Mouse (Mus musculus): ENCODE data around the gene Actl6a. TPM values are rescaled to one million over a fixed set of nuclear protein-coding genes. Genes with fewer than 3 reads are reported as not detected.

Gene Actl6a
- polyA plus RNA-seq, 1 experiment from 2014 or later: 159 TPM

DNA sequence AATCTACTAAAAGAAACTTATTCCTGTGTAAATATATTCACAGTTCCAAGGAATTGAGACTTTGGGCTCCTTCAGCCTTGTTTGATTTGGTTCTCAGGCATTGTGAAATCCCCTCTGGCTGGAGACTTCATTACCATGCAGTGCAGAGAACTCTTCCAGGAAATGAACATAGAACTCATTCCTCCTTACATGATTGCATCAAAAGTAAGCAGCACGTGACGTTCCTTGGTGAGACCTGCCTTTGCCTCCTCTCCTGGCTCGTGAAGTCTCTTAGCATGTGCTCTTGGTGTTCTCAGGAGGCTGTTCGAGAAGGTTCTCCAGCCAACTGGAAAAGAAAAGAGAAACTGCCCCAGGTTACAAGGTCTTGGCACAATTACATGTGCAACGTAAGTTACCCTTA, 12.2 kb downstream of the Actl6a start:
- ATAC-seq (replicated peaks; ENCODE audit: low FRiP score, low TSS enrichment, low read depth): no peak
- no peak overlapping the region for H3K27ac ChIP-seq (ENCODE audit: low read depth)
- no peaks in the 10 kb centered on the region for H3K9me3 ChIP-seq (ENCODE audit: control insufficient read depth, low read length)
- 93% methylated on average over 5 of the region's 5 CpGs for WGBS
- H3K9ac ChIP-seq (ENCODE audit: low read length): no peak overlapping the region
- no peak overlapping the region for H3K4me2 ChIP-seq (ENCODE audit: low read length)
- DNase-seq (ENCODE audit: low spot score): no peak
- H3K4me1 ChIP-seq (replicated peaks; ENCODE audit: control insufficient read depth, insufficient read depth, low read length): no peaks in the 10 kb centered on the region
- H3K4me3 ChIP-seq (ENCODE audit: low read depth, low read length): no peak overlapping the region
- peaks cover 95% of the 10 kb centered on the region for H3K36me3 ChIP-seq (ENCODE audit: control insufficient read depth, insufficient read depth, low read length)
- no peaks in the 10 kb centered on the region for H3K27me3 ChIP-seq (replicated peaks; ENCODE audit: control insufficient read depth, insufficient read depth, low read length)

GRCm38 (mm10) chr3:32724191-32724590, 18.1 kb downstream of the Actl6a start:
- no peak overlapping the region for H3K27ac ChIP-seq (ENCODE audit: low read depth)
- H3K9ac ChIP-seq (ENCODE audit: low read length): no peak overlapping the region
- peaks cover 92% of the 10 kb centered on the region for H3K36me3 ChIP-seq (ENCODE audit: control insufficient read depth, insufficient read depth, low read length)
- WGBS: 92% methylated on average over 7 of the region's 7 CpGs
- H3K27me3 ChIP-seq (replicated peaks; ENCODE audit: control insufficient read depth, insufficient read depth, low read length): no peaks in the 10 kb centered on the region
- ATAC-seq (replicated peaks; ENCODE audit: low FRiP score, low TSS enrichment, low read depth) (no peak), DNase-seq (ENCODE audit: low spot score) (no peak)
- no peak overlapping the region for H3K4me3 ChIP-seq (ENCODE audit: low read depth, low read length)
- no peaks in the 10 kb centered on the region for H3K9me3 ChIP-seq (ENCODE audit: control insufficient read depth, low read length)
- H3K4me1 ChIP-seq (replicated peaks; ENCODE audit: control insufficient read depth, insufficient read depth, low read length): no peaks in the 10 kb centered on the region
- no peak overlapping the region for H3K4me2 ChIP-seq (ENCODE audit: low read length)

DNA sequence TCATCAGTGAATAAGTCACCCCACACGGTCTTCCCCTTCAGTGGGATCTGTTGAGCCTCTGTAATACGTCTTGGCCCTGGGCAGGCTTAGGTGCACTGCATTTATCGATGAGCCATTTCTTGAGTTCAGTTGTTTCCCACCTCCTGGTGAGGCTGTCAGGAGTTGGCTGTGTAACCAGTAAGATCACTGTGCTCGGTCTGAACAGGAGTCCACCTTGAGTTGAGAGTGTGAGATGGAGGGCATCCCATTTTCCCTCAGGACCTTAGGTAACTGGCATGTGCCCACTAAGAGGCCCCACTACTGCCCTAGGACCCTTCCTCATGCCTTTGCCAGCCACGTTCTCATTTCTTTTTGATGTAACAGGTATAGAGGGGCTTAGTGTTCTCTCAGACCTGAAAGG, 19.9 kb downstream of the Actl6a start:
- Histone ChIP-seq H3K9ac (ENCODE audit: low read length) (no peak overlapping the region), H3K27ac (ENCODE audit: low read depth) (no peak overlapping the region), H3K27me3 (replicated peaks; ENCODE audit: control insufficient read depth, insufficient read depth, low read length) (no peaks in the 10 kb centered on the region), H3K4me1 (replicated peaks; ENCODE audit: control insufficient read depth, insufficient read depth, low read length) (no peaks in the 10 kb centered on the region), H3K9me3 (ENCODE audit: control insufficient read depth, low read length) (no peaks in the 10 kb centered on the region), H3K36me3 (ENCODE audit: control insufficient read depth, insufficient read depth, low read length) (peaks cover 92% of the 10 kb centered on the region), H3K4me2 (ENCODE audit: low read length) (no peak overlapping the region), H3K4me3 (ENCODE audit: low read depth, low read length) (no peak overlapping the region)
- ATAC-seq (replicated peaks; ENCODE audit: low FRiP score, low TSS enrichment, low read depth) (no peak), DNase-seq (ENCODE audit: low spot score) (no peak)
- WGBS: 79% methylated on average over 5 of the region's 5 CpGs

- H3K4me3 ChIP-seq (ENCODE audit: low read depth, low read length): no peak overlapping the region
- WGBS: 81% methylated on average over 4 of the region's 4 CpGs
- no peak overlapping the region for H3K4me2 ChIP-seq (ENCODE audit: low read length)
- no peak overlapping the region for H3K9ac ChIP-seq (ENCODE audit: low read length)
- DNase-seq (ENCODE audit: low spot score): no peak
- no peak for ATAC-seq (replicated peaks; ENCODE audit: low FRiP score, low TSS enrichment, low read depth)
- H3K27ac ChIP-seq (ENCODE audit: low read depth): no peak overlapping the region
- no peaks in the 10 kb centered on the region for H3K4me1 ChIP-seq (replicated peaks; ENCODE audit: control insufficient read depth, insufficient read depth, low read length)
- H3K9me3 ChIP-seq (ENCODE audit: control insufficient read depth, low read length): no peaks in the 10 kb centered on the region
- no peaks in the 10 kb centered on the region for H3K27me3 ChIP-seq (replicated peaks; ENCODE audit: control insufficient read depth, insufficient read depth, low read length)
- H3K36me3 ChIP-seq (ENCODE audit: control insufficient read depth, insufficient read depth, low read length): peaks cover 86% of the 10 kb centered on the region
Observed at GRCm38 (mm10) chr3:32727861-32728260, 21.8 kb downstream of the Actl6a start.

DNA sequence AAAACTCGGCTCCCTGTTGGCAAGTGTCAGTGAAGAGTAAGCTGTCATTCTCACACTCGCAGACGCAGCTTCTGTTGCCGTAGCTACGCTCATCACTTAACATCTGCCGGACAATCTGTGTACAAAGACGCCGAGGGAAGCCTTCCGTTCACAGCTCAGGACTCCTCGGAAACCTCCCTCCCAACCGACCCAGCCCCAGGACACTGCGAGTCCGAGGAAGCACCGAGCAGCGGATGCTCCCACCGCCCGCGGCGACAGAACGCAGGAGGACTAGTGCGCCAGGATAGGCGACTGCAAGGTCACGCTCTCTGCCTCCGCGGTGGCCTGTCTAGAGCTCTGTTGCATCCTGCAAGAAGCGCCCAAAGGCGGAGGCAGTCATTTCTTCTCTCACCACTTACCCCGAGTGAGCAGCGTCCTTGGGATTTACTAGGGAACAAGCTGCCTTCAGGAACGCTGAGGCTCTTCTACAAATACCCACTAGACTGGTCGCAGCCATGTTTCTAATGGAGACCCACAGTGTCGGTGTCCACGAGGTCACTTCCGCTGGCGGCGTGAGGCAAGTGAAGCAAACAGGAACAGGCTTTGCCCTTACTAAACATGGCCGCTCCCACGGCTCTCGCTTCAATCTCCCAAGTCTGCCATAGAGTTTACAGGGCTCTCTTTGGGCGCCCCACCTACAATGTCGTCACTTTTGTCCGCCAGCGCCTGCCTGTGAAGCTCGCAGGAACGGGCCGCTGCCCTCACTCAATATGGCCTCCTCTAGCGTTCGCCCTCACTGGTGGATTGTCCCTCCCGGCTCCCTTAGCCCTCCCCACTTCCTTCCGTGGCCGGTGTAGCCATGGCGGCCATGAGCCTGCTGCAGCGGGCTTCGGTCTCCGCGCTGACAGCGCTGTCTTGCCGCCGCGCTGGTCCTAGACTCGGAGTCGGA, 30.4 kb downstream of the Actl6a start, which contains the start of gene Ndufb5:
TSS of gene Ndufb5 (plus strand) at position 747 of the 928 bp plus-strand sequence.
- peaks cover 37% of the 10 kb centered on the region for H3K36me3 ChIP-seq (ENCODE audit: control insufficient read depth, insufficient read depth, low read length)
- H3K4me2 ChIP-seq (ENCODE audit: low read length): peak within 1 kb of the TSS; percentile 87
- peaks cover 11% of the 10 kb centered on the region for H3K4me1 ChIP-seq (replicated peaks; ENCODE audit: control insufficient read depth, insufficient read depth, low read length)
- peak within 1 kb of the TSS; percentile 80 for H3K27ac ChIP-seq (ENCODE audit: low read depth)
- ATAC-seq (replicated peaks; ENCODE audit: low FRiP score, low TSS enrichment, low read depth): peak; percentile 96
- H3K9me3 ChIP-seq (ENCODE audit: control insufficient read depth, low read length): no peaks in the 10 kb centered on the region
- H3K9ac ChIP-seq (ENCODE audit: low read length): peak within 1 kb of the TSS; percentile 84
- H3K27me3 ChIP-seq (replicated peaks; ENCODE audit: control insufficient read depth, insufficient read depth, low read length): no peaks in the 10 kb centered on the region
- peak within 1 kb of the TSS; percentile 98 for H3K4me3 ChIP-seq (ENCODE audit: low read depth, low read length)
- under 1% methylated on average over 62 of the region's 62 CpGs for WGBS
- peak; percentile 96 for DNase-seq (ENCODE audit: low spot score)

GRCm38 (mm10) chr3:32737172-32737655, 31.1 kb downstream of the Actl6a start, which contains the start of gene Mrpl47:
Gene Mrpl47 (minus strand): TSS chr3:32737605.
- peaks cover 41% of the 10 kb centered on the region for H3K36me3 ChIP-seq (ENCODE audit: control insufficient read depth, insufficient read depth, low read length)
- H3K4me3 ChIP-seq (ENCODE audit: low read depth, low read length): peak within 1 kb of the TSS; percentile 98
- ATAC-seq (replicated peaks; ENCODE audit: low FRiP score, low TSS enrichment, low read depth) (no peak), DNase-seq (ENCODE audit: low spot score) (no peak)
- H3K27me3 ChIP-seq (replicated peaks; ENCODE audit: control insufficient read depth, insufficient read depth, low read length): no peaks in the 10 kb centered on the region
- peaks cover 11% of the 10 kb centered on the region for H3K4me1 ChIP-seq (replicated peaks; ENCODE audit: control insufficient read depth, insufficient read depth, low read length)
- peak within 1 kb of the TSS; percentile 84 for H3K9ac ChIP-seq (ENCODE audit: low read length)
- WGBS: under 1% methylated on average over 31 of the region's 31 CpGs
- no peaks in the 10 kb centered on the region for H3K9me3 ChIP-seq (ENCODE audit: control insufficient read depth, low read length)
- peak within 1 kb of the TSS; percentile 80 for H3K27ac ChIP-seq (ENCODE audit: low read depth)
- H3K4me2 ChIP-seq (ENCODE audit: low read length): peak within 1 kb of the TSS; percentile 87

- ATAC-seq (replicated peaks; ENCODE audit: low FRiP score, low TSS enrichment, low read depth) (no peak), DNase-seq (ENCODE audit: low spot score) (no peak)
- 91% methylated on average over 5 of the region's 5 CpGs for WGBS
- Histone ChIP-seq H3K9me3 (ENCODE audit: control insufficient read depth, low read length) (no peaks in the 10 kb centered on the region), H3K4me3 (ENCODE audit: low read depth, low read length) (no peak overlapping the region), H3K27me3 (replicated peaks; ENCODE audit: control insufficient read depth, insufficient read depth, low read length) (no peaks in the 10 kb centered on the region), H3K9ac (ENCODE audit: low read length) (no peak overlapping the region), H3K36me3 (ENCODE audit: control insufficient read depth, insufficient read depth, low read length) (peaks cover 32% of the 10 kb centered on the region), H3K4me1 (replicated peaks; ENCODE audit: control insufficient read depth, insufficient read depth, low read length) (peaks cover 11% of the 10 kb centered on the region), H3K27ac (ENCODE audit: low read depth) (no peak overlapping the region), H3K4me2 (ENCODE audit: low read length) (no peak overlapping the region)
Observed at GRCm38 (mm10) chr3:32738549-32738948, 32.5 kb downstream of the Actl6a start.

DNA sequence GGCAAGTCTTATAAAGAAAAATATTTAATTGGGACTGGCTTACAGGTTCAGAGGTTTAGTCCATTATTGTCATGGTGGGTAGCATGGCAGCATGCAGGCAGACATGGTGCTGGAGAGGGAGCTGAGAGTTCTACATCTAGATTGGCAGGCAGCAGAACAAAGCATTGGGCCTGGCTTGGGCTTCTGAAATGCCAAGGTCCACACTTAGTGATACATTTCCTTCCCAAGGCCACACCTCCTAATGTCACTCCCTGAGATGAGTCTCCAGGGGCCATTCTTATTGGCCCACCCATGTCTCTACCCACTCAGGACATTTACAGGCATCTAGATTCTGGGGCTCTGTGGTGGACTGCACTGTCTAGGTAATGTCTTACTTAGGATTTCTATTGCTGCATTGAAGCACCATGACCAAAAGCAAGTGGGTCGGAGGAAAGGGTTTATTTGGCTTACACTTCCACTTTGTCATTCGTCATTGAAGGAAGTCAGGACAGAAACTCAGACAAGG, 36.2 kb downstream of the Actl6a start:
- no peak overlapping the region for H3K9ac ChIP-seq (ENCODE audit: low read length)
- no peaks in the 10 kb centered on the region for H3K27me3 ChIP-seq (replicated peaks; ENCODE audit: control insufficient read depth, insufficient read depth, low read length)
- peaks cover 6% of the 10 kb centered on the region for H3K4me1 ChIP-seq (replicated peaks; ENCODE audit: control insufficient read depth, insufficient read depth, low read length)
- H3K27ac ChIP-seq (ENCODE audit: low read depth): no peak overlapping the region
- no peak for DNase-seq (ENCODE audit: low spot score)
- no peak for ATAC-seq (replicated peaks; ENCODE audit: low FRiP score, low TSS enrichment, low read depth)
- WGBS: 79% methylated on average over 2 of the region's 2 CpGs
- H3K4me2 ChIP-seq (ENCODE audit: low read length): no peak overlapping the region
- H3K9me3 ChIP-seq (ENCODE audit: control insufficient read depth, low read length): no peaks in the 10 kb centered on the region
- peaks cover 48% of the 10 kb centered on the region for H3K36me3 ChIP-seq (ENCODE audit: control insufficient read depth, insufficient read depth, low read length)
- no peak overlapping the region for H3K4me3 ChIP-seq (ENCODE audit: low read depth, low read length)

Data from intestine, embryonic 14.5 days (tissue).